Mouse (Mus musculus) layer of hippocampus, postnatal 14 days (tissue): ENCODE results near the gene Cd44. TPM values are rescaled to one million over a fixed set of nuclear protein-coding genes. Genes with fewer than 3 reads are reported as not detected.

ENCODE experiments used
- DNase-seq, 2 experiments: peaks; one replicate each; pipeline ENCODE4 v3.0.0; 2021 to 2022; ENCODE audit warnings: low spot score in 2 of 2, mixed read lengths in 1 of 2
- long read RNA-seq, 2 experiments: library from polyadenylated mRNA; stranded (forward); transcript quantifications; one replicate each; pipeline ENCODE4 v2.0.0; 2021
- total RNA-seq, 2 experiments: library from RNA; stranded (reverse); gene quantifications; 2 replicates each; pipeline ENCODE4 v1.2.3; 2021

The Cd44 gene
- total RNA-seq = 1 to 10 TPM; 5.4 to 6.3 TPM
- long read RNA-seq, experiment 1, transcript Cd44-203 (9 exons, 2,848 nt) = major isoform, 5 of 6 reads
- long read RNA-seq, experiment 1, partial matches to known transcripts = 1 of 6 reads
- long read RNA-seq, experiment 1, other reads (novel, unspliced or antisense) = 0 of 6 reads
- long read RNA-seq, experiment 2, partial matches to known transcripts = 0 of 3 reads
- long read RNA-seq, experiment 2, other reads (novel, unspliced or antisense) = 1 of 3 reads

DNA sequence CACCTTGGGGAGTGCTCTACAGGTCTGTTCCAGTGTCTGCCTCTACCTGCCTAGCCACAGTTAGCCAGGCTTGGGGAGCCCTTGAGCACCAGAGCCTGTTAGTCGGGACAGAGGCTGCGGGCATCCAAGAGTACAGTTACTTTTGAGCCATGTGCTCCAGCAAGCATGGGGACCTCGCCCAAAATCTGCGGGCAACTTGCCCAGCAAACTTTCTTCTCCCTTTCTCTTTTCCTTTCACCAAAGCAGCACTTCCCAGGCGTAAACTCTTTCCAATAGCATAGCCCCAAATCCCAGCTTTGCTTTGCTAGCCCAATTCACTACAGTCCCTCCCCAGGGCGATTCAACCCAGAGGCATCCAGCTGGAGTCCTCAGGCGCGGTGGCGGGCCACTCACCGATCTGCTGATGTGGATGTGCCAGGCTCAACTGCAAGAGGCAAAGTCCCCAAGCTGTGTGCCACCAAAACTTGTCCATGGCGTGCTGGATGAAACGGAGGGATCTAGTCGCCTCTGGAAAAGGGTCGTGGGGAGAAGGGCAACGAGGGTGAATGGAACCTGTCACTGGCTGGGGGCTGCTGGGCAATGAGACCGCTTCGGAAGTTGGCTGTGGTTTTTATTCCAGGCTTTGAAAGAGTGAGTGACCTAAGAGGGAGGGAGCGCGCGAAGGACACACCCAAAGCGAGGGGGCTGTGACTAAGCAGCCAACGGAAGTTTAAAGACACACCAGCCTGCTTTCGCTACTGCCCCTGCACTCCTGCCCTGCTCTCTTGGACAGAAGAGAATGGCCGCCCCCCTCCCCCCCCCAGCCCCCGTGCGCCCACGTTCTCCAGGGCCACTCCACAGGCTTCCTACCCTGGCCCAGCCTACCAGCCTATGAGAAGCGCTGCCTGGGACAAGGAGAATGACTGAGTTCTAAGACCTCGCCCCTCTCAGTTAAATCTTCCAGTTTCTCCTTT is at the start of gene Cd44:
Gene Cd44, minus strand, starts transcription at position 791 of the 953 bp plus-strand sequence.
- DNase-seq = no peak

DNA sequence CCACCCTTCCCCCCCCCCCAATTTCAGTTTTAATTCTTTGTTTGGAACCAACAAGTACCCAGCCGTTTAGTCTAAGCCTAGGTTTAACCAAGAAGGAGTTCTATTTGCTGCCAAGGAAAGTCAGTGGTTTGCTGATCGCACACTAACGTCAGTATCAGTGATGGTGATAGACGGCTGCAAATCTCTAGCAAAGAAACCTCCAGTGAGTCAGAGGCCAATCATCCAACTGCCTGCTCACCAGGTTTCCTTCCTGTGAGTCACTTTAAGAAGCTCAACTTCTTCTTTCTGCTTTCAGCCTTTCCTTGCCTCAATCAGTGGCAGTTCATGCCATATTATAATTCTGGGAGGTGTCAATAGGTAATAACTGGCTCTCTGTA is 47.0 kb upstream of the Cd44 start:
- DNase-seq = no peak

- DNase-seq = no peak
Observed at GRCm38 (mm10) chr2:102947846-102948480, 46.5 kb upstream of the Cd44 start.

DNA sequence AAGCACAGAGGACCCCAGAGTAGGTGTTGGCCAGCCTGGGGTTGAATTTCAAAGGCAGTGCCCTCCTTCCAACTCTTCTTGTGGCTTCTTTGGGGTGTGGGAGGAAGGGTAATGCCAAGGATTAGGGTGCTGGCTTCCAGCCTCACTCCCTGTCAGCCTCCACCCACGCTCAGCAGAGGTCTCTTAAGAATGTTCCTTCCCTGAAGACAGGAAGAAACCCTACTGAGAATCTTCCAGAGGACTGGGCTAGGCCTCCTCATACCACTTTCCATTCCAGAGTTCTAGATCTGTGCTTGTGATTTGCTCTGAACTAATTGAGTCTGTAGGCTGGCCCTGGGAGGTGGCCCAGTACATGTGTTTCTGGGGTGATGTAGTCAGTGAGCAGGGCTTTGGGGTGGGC is 43.6 kb upstream of the Cd44 start:
- DNase-seq = no peak

GRCm38 (mm10) chr2:102944415-102945012 is 43.0 kb upstream of the Cd44 start:
- no peak for DNase-seq

GRCm38 (mm10) chr2:102943983-102944382 is 42.5 kb upstream of the Cd44 start:
- peak in 1 of 2 experiments; percentile 45 for DNase-seq

DNA sequence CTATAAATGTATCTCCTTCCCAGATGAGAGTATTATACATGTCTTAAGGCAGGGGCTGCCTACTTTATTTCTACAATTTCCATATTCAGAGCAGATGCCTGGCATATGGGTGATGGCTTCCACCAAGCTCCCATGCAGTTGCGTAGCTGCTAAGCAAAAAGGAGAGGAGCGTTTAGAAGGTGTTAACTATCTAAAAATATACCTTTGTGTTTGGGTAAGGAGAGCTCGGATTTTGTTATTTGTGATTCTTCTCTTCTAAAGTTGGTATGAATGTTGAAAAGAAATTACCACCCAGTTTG is 41.3 kb upstream of the Cd44 start:
- peak in 1 of 2 experiments; percentile 29 for DNase-seq

- DNase-seq = no peak
Observed at GRCm38 (mm10) chr2:102941937-102942781, 40.7 kb upstream of the Cd44 start.

GRCm38 (mm10) chr2:102940813-102941361 is 39.4 kb upstream of the Cd44 start:
- no peak for DNase-seq

GRCm38 (mm10) chr2:102940158-102940557 is 38.7 kb upstream of the Cd44 start:
- no peak for DNase-seq

DNA sequence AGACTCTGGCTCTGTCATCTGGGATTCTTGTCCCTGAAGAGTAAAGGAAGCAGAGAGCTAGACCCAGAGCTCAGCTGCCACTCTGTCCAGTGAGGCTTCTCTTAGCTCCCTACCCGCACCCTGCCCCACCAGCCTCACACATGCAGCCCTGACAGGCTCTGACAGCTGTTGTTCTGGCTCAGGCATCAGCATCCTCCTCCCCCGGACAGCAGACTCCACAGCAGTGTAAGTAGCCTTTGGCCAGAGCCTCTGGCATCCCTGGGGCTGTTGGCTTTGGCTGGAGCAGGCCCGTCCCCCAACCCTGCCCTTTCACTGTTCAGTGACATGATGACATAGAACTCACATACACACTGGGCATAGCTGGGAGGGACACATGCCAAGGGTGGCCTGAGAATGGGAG is 35.4 kb upstream of the Cd44 start:
- DNase-seq = no peak

DNA sequence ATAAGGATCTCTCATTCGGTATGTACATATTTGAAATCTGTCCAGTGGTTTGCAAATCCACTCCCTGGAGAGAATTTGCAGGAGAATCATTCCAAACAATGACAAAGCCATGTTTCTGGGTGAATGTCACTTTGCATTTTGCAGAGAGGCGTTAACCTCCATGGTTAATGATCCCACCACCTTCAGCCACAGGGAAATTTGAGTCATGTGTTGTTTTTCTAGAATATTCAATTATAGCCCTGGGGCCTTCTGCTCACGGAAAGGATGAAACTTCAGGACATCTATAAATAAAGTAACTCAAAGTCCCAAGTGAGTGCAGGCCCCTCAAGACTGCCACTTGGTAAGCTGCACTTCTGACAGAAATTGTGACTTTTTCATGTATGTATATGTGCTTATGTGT is 33.4 kb upstream of the Cd44 start:
- DNase-seq = no peak

GRCm38 (mm10) chr2:102933787-102934186 is 32.3 kb upstream of the Cd44 start:
- DNase-seq = peak in 1 of 2 experiments; percentile 19

GRCm38 (mm10) chr2:102933142-102933541 is 31.7 kb upstream of the Cd44 start:
- no peak for DNase-seq

GRCm38 (mm10) chr2:102932667-102933066 is 31.2 kb upstream of the Cd44 start:
- peak in 1 of 2 experiments; percentile 28 for DNase-seq

GRCm38 (mm10) chr2:102928211-102928610 is 26.7 kb upstream of the Cd44 start:
- DNase-seq = no peak

GRCm38 (mm10) chr2:102924480-102924879 is 23.0 kb upstream of the Cd44 start:
- DNase-seq = no peak

DNA sequence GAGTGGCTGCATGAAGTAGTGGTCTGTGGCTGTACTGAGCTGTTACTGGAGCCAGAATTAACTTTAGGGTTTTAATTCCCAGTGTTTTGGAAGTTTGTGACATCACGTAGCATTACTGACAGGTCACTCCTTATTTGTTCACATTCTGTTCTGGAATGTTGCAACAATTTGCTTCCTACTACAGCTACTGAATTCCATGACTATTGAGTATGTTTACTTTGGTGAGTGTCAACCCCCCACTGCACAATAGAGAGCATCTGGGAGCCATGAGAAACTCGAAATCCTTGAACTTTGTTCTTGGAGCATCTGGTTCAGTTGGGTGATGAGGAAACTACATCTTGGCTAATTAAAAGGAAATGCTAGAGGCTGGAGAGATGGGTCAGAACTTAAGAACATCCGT is 22.2 kb upstream of the Cd44 start:
- DNase-seq = no peak

- DNase-seq = no peak
Observed at GRCm38 (mm10) chr2:102922066-102922465, 20.6 kb upstream of the Cd44 start.

DNA sequence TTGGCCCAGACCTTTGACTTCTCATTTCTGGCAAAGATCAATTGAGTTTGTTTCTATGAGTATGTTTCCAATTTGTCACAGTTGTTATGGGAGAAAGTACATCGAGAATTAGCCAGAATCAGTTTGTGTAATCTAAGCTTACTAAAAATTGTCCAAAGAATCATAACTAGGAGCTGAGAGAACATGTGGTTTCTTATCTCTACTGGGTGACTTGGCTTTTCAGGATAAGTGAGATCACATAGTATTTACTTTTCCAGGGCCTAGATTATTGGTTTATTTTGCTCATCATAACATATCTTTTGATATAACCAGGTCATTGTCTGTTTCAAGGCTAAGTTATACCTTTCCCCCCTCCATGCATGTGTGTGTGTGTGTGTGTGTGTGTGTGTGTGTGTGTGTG is 16.8 kb upstream of the Cd44 start:
- no peak for DNase-seq
